Mouse (Mus musculus): Measurements from ENCODE around the gene Kynu.
A peak's percentile ranks its signal among the peaks of the same experiment; 100 is the strongest.

Gene Kynu

DNA sequence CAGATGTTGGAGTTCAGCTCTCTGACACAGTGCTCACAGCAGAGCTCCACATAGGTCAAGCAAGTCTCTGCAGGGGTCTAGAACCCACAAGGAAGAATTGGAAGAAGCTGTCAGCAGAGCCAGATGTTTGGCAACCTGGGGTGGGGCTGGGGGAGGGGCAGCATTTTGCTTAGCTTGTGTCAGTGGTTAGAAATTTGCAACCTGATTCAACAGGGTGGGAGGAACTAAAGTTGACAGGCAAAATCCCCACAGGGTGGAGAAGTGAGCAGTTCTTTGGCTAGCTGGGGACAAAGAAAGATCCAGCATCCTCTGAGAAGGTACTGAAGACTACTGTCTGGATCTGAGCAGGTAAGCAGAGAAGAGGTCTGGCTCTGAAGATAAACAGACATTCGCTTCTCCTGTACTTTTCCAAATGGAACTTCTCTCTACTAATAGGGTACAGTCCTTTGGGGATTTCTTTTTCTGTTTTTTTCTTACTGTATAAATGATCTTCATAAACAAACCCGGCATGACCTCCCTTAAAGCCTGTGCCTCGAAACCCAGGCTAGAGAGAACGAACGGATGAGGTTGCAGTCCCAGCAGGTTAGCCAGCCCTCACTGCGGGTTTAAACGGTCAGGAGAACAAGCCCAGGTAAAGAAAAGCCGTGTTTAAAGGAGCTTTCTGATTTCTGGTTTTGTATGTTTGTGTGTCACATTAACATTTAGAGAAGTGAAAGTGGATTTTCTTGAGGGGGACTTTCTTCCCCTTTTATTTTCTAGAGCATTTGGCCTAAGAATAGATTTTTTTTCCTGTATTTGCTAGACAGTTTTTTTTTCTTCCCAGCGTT lies at the start of gene Kynu:
Gene Kynu (plus strand): TSS at position 268 of the 827 bp plus-strand sequence.
- no peak for DNase-seq

DNA sequence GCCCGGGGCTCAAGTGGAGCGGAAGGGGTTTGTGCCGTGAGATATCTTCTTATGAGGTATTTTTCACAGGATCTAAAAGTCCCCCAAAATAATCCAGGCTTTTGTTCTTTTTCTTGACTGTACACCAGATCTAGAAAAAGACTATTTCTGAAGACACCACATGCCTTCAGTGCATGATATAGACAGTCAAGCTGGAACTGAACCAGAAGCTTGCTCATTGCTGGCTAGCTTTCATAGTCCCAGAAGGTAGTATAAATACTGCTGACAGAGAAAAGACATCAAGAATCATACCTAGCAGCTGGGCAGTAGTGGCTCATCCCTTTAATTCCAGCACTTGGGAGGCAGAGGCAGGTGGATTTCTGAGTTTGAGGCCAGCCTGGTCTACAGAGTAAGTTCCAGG lies 48.9 kb upstream of the Kynu start:
- DNase-seq, result peak; percentile 33

DNA sequence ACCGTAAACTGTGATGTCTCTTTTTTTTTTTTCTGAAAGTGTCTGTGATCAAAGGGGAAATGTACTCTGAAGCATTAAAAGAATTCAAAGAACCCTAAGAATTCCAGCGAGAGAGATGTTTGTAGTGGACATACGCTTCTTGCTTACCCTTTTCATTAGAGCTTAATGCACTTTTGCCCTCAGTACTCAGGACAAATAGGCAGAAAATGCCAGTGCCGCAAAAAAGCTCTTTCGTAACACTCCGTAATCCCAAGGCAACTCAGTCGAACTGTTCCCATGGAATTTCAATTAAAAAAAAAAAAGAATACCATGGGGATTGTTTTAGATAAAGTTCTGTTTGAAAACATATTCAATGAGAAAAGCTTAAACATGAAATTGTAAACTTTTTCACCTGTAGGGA lies 41.3 kb upstream of the Kynu start:
- no peak for DNase-seq

DNA sequence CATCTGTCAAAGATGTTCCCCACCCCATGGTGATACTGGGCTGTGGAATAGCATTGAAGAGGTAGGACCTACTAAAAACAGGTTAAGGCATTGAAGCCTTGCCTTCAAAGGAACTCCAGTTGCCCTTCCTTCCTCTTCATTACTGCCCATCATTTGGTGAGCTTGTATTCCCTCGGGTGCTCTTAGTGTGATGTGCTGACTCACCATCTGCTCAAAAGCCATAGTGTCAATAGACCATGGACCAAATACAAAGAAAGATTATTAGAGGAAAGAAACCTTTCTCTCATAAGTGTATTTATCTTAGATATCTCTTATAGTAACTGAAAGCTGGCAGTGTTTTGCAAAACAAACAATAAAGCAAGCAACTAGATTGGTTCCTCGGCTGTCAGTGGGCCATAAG lies 20.7 kb upstream of the Kynu start:
- DNase-seq, result no peak

DNA sequence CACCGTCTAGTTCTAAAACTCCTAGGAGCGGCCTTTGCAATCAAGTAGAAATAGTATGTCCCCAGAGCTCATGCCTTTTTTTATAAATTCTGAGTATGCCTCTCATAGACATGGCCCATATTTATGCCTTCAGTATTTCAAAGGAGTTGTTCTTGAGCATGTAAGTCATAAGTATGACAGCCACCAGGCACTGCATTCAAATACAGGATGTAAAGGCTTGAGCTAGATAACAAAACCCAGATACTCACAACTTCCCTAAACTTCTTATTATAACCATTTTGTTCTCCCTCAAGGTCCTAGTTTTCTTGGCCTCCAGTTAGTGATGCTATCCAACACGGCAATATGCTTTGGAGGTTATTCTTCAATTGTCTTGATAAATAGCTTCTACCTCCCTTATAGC lies 12.5 kb upstream of the Kynu start:
- no peak for DNase-seq

DNA sequence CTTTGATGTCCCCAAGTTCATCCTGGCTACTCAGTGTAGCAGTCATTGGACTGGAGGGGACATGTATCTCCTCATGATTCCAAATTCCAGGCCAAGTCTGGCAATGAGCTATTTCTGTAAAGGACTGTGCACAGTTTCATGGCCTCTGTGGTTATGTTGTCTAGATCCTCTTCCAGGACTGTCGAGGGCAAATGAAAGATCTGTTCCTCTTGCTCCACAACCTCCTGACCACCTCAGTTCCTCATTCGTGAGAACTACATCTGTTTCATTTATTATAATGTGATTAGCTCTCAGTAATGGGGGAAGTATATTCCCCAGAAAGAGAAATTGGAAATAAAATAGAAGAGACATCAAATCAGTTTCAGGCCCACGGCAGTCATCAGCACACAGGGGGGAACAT lies 9.5 kb upstream of the Kynu start:
- no peak for DNase-seq

DNA sequence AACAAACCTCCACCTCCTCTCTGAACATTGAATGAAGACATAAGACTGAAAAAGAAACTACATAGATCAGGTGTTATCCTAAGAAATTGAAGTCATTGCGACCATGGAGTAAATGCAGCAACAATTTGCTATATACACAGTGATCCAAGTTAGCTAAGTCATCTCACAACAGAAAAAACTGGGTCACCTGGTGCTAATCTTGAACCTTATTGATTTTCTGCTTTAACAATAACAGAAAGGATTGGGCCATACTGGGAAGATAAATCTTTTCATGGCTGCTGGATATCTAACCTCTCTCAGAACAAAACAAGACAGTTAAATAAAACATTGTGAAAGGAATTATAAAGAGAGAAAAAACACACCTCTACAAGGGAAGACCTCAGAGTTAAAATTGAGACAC lies 8.7 kb upstream of the Kynu start:
- DNase-seq, result no peak

DNA sequence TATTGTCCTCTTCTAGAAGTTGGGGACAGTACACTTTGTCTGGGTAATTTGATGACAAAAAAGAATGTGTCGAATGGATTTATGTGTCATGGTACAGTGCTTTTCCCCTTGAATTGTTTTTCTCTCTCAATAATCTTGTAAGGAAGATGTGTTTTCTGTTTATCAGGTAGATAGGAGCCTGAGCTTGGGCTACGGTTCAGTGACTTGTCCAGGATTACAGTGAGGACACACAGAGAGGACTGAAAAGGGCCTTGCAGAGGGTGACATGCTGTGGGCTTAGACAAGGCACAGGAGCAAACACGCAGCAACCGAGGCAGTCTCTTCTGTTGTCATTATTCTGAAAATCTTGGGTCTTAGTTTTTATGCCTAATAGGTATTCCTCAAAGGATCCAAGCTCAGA lies 913 bp upstream of the Kynu start:
- DNase-seq, result no peak

DNA sequence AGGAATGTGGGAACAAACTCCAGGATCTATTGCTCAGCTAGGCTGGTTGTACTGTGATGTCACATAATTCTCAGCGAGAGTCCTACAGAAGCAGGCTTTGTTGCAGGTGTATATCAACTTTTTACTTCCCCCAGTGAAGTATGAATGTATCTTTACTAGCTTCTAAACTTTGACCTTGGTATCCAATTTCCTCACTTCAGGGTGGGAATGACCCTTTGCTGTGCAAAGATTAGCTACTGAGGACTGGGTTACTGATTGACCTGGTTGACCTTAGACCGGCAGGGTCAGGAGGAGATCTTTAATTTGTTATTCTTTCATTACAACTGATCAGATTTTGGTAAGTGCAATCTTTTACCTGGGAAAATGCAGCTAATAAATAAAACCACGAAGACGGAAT lies 758 bp downstream of the Kynu start:
- DNase-seq, result no peak

DNA sequence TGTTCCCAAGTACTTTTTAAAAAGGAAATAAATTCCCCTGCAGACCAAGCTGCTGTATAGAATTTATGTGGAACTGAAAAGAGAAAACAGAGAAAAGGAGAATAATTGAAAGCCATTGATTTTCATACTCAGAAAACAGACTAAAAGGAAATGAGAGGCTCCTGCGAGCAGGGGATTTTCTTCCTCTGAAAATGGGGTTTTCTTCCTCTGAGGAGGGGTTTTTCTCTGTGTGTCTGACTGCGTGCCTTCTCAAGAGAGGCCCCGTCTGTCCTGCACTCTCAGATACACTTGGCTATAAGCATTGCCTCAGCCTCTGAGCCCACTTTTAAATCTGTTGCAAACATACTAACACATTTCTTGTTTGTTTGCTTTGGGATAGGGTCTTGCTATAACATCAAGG lies 1.9 kb downstream of the Kynu start:
- DNase-seq, result no peak

DNA sequence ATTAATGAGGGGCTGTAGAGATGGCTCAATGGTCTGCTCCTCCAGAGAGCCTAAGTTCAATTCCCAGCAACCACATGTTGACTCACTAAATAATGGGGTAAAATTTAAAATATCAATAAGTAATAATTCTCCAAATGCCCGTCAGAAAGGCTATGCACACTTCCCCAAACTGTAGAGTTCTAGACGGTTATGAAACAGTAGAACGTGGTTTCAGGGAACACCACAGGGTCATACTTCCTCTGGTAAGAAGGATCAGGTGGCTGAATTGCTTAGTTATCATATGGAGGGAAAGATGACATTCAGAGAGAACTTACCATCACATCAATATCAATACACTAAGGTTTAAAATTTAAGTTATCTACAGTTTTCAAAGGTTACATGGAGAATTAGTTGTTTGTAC lies 6.1 kb downstream of the Kynu start:
- DNase-seq, result no peak

DNA sequence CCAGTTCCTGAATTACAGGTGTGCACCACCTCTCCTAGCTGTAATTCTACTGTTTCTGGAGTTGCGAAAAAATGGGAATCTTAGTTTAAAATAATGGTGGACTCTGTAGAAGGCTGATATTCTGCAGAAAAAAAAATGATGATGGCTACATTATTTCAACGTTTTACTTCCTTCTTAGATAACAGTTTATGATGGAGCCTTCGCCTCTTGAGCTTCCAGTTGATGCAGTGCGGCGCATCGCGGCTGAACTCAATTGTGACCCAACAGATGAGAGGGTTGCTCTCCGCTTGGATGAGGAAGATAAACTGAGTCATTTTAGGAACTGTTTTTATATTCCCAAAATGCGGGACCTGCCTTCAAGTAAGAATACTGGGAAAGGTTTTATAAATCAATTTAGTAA lies 7.7 kb downstream of the Kynu start:
- DNase-seq, result no peak

DNA sequence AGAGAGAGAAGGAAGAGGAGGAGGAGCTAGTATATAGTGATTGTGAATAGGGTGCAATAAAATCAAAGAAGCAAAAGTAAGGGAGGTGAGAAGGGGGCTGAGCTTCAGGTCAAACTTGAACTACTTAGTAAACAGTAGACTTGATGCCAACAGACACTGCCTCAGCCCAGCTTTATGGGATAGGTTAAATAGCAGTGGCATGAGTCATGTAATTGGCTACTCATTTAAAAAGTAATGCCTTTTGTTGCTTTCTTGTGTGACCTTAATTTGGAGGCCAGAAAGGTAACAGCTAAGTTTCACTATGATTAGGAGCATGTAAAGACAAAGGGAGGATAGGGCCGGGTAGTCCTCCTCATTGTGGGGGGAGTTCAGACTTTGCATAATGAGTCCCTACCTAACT lies 13.3 kb downstream of the Kynu start:
- no peak for DNase-seq

DNA sequence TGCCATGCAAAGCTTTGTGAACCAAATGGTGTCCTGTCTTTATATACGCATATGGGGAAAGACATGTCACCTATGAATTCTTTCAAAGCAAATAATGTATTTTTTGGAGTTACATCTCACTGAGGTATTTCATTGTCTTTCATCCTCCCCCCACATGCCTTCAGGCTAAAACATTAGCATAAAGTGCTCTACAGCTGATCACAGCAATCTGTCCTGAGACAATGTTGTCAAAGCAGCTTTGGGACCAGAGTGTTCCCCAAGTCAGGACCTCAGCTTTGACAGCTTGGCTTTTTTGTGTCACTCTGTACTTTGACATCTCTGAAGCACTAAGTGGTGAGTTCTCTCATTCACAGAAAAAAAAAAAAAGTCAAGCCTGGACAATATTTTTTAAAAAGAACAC lies 18.4 kb downstream of the Kynu start:
- DNase-seq, result no peak

DNA sequence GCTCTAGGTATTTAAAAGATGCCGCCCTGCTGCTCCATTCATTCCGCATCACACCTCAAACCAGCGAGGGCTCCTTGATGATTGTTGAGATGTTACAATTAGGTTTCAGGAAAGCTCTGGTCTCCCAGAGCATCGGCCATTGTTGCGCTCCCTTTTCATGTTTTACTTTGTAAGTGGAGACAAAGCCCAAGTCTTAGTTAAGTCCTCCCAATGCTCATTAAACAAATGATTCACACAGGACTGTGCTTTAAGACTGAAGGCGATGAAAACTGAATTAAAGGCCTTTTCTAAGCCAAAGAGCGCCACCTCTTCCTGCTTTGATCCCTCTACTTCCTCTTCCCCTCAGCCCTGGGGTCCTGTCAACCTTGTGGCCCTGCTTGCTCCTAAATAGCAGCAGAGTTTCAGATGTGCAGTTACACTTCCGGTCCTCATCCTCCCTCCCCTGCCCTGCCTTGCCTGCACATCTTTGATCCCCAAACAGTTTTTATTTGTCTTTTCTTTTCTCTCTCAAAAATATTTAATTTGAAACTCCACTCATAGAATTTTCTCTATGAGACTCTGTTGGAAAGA lies 28.2 kb downstream of the Kynu start:
- DNase-seq, result no peak

DNA sequence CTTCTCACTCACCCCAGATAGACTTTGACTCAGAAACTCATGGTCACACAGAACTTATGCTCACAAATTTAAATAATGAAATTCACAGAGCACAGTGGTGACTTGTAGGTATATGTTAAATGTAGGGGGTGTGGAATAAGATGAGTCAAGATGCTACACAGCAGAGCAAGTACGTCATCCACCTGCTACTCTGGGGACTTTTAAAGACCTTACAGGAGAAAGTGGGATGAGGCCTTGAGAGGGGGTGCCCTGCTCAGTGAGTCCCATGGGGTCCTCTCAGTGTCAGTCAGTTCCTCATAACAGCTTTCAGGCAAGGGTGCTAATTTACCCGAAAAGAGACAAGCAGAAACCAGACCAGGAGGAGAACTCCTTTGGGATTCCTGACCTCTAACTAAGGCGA lies 30.4 kb downstream of the Kynu start:
- DNase-seq, result no peak

DNA sequence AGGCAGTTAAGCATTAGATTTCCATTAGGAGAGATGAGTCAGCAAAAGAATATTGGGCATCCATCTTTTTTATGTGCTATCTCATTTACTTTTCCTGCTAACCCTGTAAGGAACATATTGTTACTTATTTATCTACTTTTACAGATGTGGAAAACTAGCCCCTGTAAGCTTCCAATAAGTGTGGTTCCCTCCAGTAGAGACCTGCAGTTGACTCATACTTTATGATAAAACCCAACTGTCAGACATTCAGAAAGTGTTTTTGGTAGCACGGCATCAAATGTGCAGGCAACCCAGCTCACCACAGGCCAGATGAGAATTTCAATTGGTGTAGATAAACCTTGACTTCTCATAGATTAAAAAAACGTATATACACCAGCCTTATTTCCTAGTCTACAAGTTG lies 32.7 kb downstream of the Kynu start:
- no peak for DNase-seq

DNA sequence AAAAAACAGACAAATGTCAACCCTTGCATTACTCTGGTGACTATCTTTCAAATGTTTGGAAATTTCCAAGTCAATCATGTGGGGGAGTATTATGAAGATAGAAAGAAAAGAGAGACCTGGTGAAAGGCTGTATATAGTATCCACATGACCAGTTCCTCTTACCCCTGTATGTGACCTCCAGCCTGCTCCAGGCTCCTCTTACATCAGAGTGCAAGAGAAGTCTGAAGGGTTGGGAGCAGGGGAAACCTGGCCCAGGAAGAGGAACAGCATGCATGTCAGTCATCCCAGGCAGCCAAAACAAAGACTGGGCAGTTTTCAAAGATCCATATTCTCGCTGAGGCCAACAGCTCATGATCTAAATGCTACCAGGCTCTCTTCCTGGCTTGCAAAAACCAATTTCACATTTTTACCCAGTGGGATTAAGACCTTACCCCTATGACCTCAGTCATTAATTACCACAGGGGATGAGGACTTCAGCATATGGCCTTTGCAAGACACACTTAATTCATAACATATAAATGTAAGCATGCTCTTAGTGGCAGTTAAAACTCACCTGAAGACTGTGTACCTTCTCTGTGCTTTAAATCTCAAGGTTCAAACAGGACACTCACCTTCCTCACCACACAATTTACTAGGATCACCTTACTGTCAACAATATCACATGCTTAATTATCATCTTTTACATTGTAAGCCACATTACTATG lies 37.0 kb downstream of the Kynu start:
- DNase-seq, result no peak

DNA sequence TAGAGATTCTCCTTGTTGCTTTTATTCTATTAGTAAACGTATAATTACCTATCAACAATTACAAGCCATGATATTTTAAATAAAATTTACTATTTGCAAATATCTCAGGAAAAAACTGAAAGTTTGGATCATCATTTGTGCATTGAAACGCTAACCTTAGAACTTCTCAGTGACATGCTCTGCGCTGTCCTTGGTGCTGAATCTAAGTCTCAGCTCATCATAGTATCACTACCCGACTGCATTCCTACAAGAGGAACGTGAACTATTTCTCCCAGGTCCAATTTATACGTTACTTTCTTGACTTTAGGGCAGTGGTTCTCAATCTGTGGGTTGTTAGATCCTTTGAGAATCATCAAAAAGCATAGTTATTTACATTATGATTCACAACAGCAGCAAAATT lies 58.4 kb downstream of the Kynu start:
- no peak for DNase-seq

DNA sequence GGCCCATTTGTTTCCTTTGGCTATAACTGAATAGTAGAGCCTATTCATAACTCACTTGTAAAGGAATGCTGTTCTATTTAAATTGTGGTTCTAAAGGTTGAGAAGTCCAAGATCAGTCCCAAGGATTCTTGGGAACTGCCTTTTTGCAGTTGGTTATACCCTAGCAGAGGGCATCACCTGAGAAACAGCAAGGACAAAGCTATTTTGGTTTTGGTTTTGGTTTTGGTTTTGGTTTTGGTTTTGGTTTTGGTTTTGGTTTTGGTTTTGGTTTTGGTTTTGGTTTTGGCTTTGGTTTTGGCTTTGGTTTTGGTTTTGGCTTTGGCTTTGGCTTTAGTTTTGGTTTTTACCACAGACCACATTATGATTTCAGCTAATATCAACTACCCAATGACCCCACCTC lies 66.0 kb downstream of the Kynu start:
- DNase-seq, result no peak

DNA sequence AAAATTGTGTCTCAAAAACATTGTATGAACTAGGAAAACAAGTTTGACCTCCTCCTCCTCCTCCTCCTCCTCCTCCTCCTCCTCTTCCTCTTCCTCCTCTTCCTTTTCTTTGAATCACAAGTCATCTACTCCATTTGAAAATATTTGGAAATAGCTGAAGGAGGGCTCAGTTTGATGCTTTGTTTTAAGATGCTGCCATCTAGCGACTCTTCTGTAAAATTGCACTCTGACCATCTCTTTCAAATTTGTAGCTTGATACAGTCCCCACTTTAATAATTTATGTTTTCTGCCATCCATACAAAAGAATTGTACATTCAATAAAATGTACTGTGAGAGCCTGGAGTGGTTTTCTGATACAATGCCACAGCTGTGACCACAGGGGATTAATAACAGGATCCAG lies 67.7 kb downstream of the Kynu start:
- DNase-seq, result no peak

DNA sequence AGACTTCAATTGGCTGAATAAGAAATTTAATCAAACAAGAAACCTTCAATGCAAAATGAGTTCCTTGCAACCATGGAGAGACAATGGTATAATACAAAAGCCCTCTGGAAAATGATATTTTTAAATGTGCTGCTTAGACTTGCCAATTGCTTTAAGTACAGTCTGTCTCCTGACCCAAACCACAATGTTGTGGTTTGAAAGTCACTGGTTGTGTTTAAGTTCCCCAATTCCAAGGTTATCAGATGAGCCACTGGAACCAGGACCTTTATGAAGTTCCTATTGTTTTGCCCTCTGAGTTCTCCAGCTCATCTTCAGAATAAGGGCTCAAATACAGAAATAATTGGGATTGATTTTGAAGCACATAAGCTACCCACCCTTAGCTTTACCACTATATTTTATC lies 76.7 kb downstream of the Kynu start:
- DNase-seq, result no peak

DNA sequence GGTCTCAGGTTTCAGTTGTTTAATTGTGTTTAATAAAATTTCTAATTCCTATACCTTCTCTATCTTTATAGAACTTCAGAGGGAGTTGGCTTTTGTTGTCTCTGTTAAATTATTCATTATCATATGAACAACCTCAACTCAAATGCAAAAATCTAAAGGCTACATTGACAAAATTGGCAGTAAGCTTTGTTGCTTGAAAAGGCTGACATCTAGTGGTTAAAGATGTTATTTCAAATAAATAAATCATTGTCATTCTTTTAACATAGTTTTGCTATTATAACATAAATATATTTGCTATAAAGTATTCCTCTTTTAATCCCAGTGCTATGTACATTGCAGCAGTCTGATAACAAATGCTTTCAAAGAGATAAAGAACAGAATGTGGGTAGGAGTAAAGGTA lies 81.4 kb downstream of the Kynu start:
- no peak for DNase-seq

DNA sequence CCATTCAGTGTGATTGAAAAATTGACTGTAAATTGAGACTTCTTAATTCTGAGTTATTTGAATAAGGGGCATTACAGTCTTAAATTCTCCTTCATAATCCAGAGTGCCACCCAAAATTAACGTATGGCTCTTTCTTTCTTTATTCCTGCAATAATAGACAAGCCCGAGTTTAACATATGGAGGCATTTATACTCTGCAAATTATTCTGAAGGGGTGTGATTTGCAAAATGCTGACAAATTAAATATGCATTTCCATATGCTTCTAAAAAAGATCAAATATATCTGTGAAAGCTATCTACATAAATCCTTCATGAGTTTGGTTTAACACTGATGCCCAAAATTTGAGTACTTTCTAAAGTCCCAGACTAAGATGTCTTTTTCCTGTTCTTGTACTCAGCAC lies 91.8 kb downstream of the Kynu start:
- no peak for DNase-seq

DNA sequence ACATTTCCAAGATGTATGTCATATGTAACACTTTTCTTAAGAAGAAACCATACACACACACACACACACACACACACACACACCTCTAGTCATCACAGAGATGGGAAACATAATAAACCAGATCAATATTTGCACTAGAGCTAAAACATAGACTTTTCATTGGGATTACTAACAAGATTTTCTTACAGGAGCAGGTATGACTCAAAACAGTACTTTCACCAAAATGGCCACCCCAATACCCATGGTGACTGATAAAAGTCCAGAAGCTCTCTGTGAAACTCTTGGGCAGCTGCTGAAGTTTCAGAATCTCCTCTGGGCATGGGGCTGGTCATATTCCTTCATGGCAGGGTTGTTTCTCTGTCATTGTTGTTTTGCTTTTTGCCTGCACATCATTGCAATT lies 114.5 kb downstream of the Kynu start:
- no peak for DNase-seq
